Mouse (Mus musculus) erythroblast, embryonic 14.5 days (primary cell): ENCODE measurements around the gene Gm17571. TPM values are rescaled to one million over a fixed set of nuclear protein-coding genes. Genes with fewer than 3 reads are reported as not detected.

Experiments
- H3K27me3 ChIP-seq: 2 replicates; pipeline ENCODE4 v1.6.1; 2012; ENCODE audit warnings: inconsistent platforms; ENCODE audit not compliant: control insufficient read depth
- H3K36me3 ChIP-seq: 2 replicates; pipeline ENCODE4 v1.6.1; 2012; ENCODE audit warnings: mild to moderate bottlenecking, inconsistent platforms; ENCODE audit not compliant: control insufficient read depth
- H3K4me1 ChIP-seq: 2 replicates; pipeline ENCODE4 v1.6.1; 2012; ENCODE audit warnings: inconsistent platforms; ENCODE audit not compliant: control insufficient read depth
- H3K4me3 ChIP-seq: replicated peaks from 2 replicates; pipeline ENCODE3; 2012; ENCODE audit warnings: moderate library complexity, mild to moderate bottlenecking, inconsistent platforms
- H3K9me3 ChIP-seq: 2 replicates; pipeline ENCODE4 v1.6.1; 2012; ENCODE audit warnings: low read length, inconsistent platforms, mixed read lengths; ENCODE audit not compliant: control insufficient read depth
- GATA1 ChIP-seq: IDR thresholded peaks from 2 replicates; pipeline ENCODE4 v1.6.1; 2012; ENCODE audit warnings: low read length, inconsistent platforms, mixed read lengths
- TAL1 ChIP-seq: IDR thresholded peaks from 3 replicates; pipeline ENCODE4 v1.6.1; 2012; ENCODE audit warnings: low read length, inconsistent platforms, mixed read lengths
- polyA plus RNA-seq: library from polyadenylated mRNA; stranded (reverse); fragments of >175 nt; gene quantifications from 2 replicates; pipeline ENCODE4 v1.2.3, GENCODE M21; 2012

Gm17571 gene
- not detected in 2 replicates for polyA plus RNA-seq

DNA sequence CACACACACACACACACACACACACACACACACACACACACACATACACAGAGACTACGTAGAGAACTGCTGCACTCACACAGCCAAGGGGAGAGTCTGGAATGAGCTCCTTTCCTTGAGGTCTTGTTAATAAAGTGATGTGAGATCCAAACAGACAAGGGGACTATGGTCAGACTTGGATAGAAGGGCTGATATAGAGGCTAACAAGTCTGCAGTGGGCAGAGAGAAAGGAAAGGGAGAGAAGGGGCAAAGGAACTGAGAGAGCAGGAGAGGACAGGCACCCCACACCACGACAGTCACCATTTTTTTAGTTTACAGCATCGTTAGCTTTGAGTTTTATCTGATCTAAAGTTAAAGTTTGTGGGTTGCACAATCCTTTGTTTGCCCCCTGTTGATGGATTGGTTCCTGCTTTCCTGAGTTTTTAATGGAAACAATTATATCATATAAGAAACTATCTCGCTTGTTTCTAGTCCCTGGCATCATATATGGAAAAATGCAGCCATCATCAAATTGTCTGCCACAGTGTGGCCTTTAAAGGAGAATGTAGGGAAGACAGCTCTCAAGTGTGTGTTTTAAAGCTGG lies at the start of gene Gm17571:
TSS of gene Gm17571 (minus strand) at position 51 of the 583 bp plus-strand sequence.
- H3K36me3 ChIP-seq = no peaks in the 10 kb centered on the region
- no peaks in the 10 kb centered on the region for H3K9me3 ChIP-seq
- no peak for TF ChIP-seq TAL1
- TF ChIP-seq GATA1 = no peak
- no peak within 1 kb of the TSS for H3K4me3 ChIP-seq
- H3K4me1 ChIP-seq = no peaks in the 10 kb centered on the region
- H3K27me3 ChIP-seq = no peaks in the 10 kb centered on the region

DNA sequence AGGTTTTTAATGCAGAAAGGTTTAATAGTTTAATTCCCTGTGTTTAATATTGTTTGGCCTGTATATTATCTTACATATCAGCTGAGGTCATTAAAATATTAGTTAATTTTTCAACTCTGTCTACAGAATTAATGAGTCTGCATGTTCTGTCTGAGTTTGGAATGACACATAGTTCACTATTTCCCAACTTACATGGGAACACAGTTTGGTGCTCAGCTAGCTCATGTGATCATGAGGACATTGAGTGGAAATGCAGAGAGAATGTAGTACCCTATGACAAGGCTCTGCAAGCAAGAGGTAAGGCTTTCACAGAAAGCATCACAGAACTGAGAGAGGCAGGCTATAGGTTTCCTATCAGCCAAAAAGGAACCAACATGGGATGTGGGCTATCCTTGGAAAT lies 49.0 kb upstream of the Gm17571 start:
- H3K4me1 ChIP-seq = no peaks in the 10 kb centered on the region
- no peaks in the 10 kb centered on the region for H3K9me3 ChIP-seq
- TF ChIP-seq TAL1 (no peak), GATA1 (no peak)
- H3K36me3 ChIP-seq = no peaks in the 10 kb centered on the region
- no peaks in the 10 kb centered on the region for H3K27me3 ChIP-seq
- H3K4me3 ChIP-seq = no peak overlapping the region

- no peaks in the 10 kb centered on the region for H3K4me1 ChIP-seq
- H3K36me3 ChIP-seq = no peaks in the 10 kb centered on the region
- no peaks in the 10 kb centered on the region for H3K9me3 ChIP-seq
- no peak overlapping the region for H3K4me3 ChIP-seq
- TF ChIP-seq GATA1 = no peak
- TF ChIP-seq TAL1 = no peak
- H3K27me3 ChIP-seq = no peaks in the 10 kb centered on the region
Observed at GRCm38 (mm10) chr9:13493746-13494145, 47.2 kb upstream of the Gm17571 start.

- Histone ChIP-seq H3K4me1 (no peaks in the 10 kb centered on the region), H3K36me3 (no peaks in the 10 kb centered on the region), H3K9me3 (no peaks in the 10 kb centered on the region), H3K27me3 (no peaks in the 10 kb centered on the region), H3K4me3 (no peak overlapping the region)
- TF ChIP-seq TAL1 (no peak), GATA1 (no peak)
Observed at GRCm38 (mm10) chr9:13492807-13493206, 46.3 kb upstream of the Gm17571 start.

DNA sequence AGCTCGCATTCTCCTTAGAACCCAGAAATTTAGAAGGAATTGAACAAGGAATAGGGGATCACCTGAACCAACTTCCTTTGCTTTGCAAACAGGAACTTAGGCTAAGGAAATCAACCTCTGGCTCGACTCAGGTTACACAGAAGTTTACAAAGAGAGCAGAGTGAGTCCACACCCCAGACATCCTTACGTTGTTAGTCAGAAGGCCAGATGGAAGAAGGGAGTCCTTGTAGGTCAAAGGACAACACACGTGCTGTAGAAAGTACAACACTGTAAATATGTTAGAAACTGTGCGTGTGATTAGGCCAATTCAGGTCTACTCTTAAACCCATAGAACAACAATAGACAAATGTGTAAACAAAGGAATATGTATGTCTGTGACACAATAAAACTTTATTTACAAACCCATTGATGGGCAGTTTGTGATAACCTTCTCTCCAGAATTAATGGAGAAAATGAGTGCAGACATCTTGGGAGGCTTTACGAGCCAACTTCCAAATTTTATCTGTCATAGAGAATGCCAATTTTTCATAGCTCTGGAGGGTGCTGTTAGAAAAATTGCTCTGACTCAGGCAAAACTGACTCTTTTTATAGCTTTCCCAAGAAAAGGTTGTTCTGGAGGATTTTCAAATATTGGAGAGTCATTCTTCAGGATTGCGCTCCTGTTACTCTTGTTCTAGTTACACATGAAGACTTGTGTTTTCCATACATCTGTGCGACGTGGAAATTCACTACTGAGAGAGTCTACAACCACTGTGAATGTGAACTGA lies 45.5 kb upstream of the Gm17571 start:
- Histone ChIP-seq H3K9me3 (no peaks in the 10 kb centered on the region), H3K36me3 (no peaks in the 10 kb centered on the region), H3K4me3 (no peak overlapping the region), H3K27me3 (no peaks in the 10 kb centered on the region), H3K4me1 (no peaks in the 10 kb centered on the region)
- TF ChIP-seq TAL1 (no peak), GATA1 (no peak)

DNA sequence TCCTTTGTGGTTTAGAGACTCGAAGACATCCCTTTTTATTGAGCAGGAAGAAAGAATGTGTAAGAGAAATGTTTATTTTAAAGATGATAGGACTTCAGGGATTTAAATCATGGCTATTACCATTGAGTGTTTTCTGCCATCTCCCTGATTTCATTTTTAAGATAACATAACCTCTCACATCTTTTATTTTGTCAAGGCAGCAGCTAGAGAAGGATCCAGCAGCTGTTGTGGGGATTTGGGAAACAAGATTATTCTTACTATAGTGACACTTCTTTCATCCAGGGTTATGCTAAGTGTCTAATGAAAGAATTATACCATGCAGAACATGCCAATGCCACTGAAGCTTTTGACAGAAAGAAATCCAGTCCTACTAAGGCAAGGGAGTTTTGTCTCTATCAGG lies 44.6 kb upstream of the Gm17571 start:
- Histone ChIP-seq H3K36me3 (no peaks in the 10 kb centered on the region), H3K9me3 (no peaks in the 10 kb centered on the region), H3K4me1 (no peaks in the 10 kb centered on the region), H3K4me3 (no peak overlapping the region), H3K27me3 (no peaks in the 10 kb centered on the region)
- no peak for TF ChIP-seq TAL1
- no peak for TF ChIP-seq GATA1

GRCm38 (mm10) chr9:13485914-13486313 lies 39.4 kb upstream of the Gm17571 start:
- H3K9me3 ChIP-seq = no peaks in the 10 kb centered on the region

DNA sequence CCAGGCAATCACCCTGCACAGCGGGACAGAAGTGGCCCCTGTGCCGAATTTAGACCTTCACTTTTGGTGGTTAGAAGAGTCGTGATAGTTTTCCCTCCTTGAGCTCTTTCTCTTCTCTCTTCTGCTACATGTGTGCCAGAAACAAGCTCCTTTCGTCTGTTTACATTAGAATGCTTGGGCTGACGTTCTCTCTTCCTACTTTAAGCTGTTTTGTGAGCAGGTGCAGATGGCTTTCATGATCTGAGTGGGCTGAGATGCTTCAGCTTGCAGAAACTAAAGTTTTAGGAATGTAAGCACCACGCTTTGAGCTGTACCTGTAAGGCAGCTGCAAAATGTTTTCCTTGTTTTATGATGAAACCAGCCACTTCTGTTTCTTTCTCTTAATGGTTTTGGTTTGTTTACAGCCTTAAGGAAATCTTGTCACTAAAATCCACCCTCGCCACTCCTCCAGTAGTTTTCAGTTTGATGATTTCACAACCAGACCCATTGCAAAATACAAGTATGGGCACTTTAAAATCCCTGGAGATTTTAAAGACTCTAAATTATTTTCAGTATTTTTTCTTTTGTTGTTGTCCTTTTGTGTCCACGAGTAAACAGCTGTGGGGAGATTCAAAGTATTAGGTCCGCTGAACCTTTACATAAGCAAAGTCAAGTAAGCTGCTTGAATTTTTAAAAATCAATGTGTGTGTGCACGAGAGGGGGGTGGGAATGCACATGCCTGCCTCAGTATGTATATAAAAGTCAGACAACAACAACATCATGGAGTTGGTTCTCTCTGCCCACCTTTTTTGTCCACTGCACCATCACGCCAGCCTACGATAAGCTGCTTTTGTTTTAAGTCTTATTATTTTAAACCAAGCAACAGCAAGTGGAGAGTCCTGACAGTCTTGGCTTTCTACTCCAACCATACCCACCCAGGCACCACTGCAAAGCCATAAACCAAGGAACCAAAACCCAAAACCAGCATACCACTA lies 38.0 kb upstream of the Gm17571 start:
- no peak overlapping the region for H3K4me3 ChIP-seq
- H3K9me3 ChIP-seq = no peaks in the 10 kb centered on the region
- no peak for TF ChIP-seq GATA1
- TF ChIP-seq TAL1 = no peak
- H3K27me3 ChIP-seq = no peaks in the 10 kb centered on the region
- H3K4me1 ChIP-seq = no peaks in the 10 kb centered on the region
- H3K36me3 ChIP-seq = no peaks in the 10 kb centered on the region

More at GRCm38 (mm10) chr9:13485914-13486313, 39.4 kb upstream of the Gm17571 start:
- Histone ChIP-seq H3K36me3 (no peaks in the 10 kb centered on the region), H3K4me3 (no peak overlapping the region), H3K4me1 (no peaks in the 10 kb centered on the region), H3K27me3 (no peaks in the 10 kb centered on the region)
- TF ChIP-seq GATA1 = no peak
- no peak for TF ChIP-seq TAL1

DNA sequence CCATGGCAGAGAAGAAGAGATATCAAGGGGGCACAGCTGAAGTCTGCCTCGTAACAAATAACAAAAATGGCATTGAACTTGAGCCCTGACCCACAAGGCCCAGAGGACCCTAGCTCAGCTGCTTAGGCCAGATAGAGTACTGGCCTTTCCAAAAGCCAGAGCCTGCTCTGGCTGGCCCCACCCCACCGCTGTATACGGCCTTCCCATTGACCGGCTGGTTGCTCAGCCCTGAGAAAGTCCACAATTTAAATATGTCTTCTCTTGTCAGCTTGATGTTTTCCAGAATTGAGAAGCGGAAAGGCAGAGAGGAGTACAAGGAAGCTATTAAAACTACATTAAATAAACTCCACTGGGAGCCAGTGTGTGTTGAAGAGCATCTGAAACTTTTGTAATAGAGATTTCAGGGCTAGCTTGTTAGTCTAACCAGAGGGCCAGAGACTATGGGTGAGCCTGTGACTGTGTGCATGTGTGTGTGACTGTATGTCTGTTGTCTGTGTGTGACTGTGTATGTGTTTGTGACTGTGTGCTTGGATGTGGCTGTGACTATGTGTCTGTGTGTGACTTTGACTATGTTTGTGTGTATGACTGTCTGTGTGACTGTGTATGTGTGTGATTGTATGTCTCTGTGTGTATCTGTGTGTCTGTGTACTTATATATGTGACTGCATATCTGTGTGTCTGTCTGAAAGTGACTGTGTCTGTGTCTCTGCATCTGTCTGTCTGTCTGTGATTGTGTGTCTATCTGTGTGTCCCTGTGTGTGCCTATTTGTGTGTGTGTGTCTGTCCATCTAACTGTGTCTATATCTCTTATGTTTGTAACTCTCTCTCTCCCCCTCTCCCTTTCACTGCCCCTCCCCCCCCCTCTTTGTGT lies 36.9 kb upstream of the Gm17571 start:
- no peak overlapping the region for H3K4me3 ChIP-seq
- H3K4me1 ChIP-seq = no peaks in the 10 kb centered on the region
- no peaks in the 10 kb centered on the region for H3K27me3 ChIP-seq
- no peaks in the 10 kb centered on the region for H3K9me3 ChIP-seq
- TF ChIP-seq GATA1 (no peak), TAL1 (no peak)
- H3K36me3 ChIP-seq = no peaks in the 10 kb centered on the region
